Mouse (Mus musculus) stomach, postnatal 0 days (tissue): Measurements from ENCODE around the gene Ermap.

Source experiments
- CTCF ChIP-seq: IDR thresholded peaks from 2 replicates; pipeline ENCODE4 v1.5.1; 2016; ENCODE audit warnings: antibody characterized with exemption, low read depth, mild to moderate bottlenecking, moderate library complexity
- EP300 ChIP-seq: optimal IDR thresholded peaks from 2 replicates; pipeline ENCODE3; 2016; ENCODE audit warnings: antibody characterized with exemption

- no peak for TF ChIP-seq EP300
- no peak for TF ChIP-seq CTCF
Observed at GRCm38 (mm10) chr4:119198105-119198504, 8.3 kb upstream of the Ermap start.
